In the genomic region with DNA sequence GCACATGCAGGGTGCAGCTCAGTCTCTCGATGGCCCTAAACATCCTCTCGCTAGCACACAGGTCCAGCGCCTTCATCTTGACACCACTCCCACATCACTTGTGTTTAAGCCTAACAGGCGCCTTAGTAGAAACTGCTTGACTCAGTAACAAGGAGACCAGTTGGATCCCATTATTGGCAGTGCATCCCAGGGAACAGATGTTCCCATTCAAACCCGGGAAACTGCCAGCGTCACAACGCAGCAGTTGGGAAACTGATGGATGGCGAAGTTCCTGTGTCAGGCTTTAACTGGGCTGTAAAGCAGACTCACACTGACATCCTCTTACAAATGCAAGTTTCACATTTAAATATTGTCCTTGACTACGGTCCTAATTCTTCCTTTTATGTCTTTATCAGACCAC, we compare ENCODE assay signal across 8 mouse cellular contexts. TPM values are rescaled to one million over a fixed set of nuclear protein-coding genes. Genes with fewer than 3 reads are reported as not detected.
DNase-seq lines count a peak whose midpoint lies in the region; ATAC-seq lines count a peak whose summit lies in the region.

No protein-coding gene starts in this region.

- H3K4me1 ChIP-seq in heart, embryonic 13.5 days = peaks cover 76% of the 10 kb centered on the region
- H3K4me1 ChIP-seq in heart, embryonic 11.5 days (ENCODE audit: control insufficient read depth, insufficient read depth, low read length) = peaks cover 39% of the 10 kb centered on the region
- no peaks in the 10 kb centered on the region; the same call in 1 of the 2 replicates for H3K4me1 ChIP-seq in embryonic facial prominence, embryonic 14.5 days (ENCODE audit: control insufficient read depth, insufficient read depth, low read length)
- H3K4me1 ChIP-seq in intestine, embryonic 16.5 days (ENCODE audit: control insufficient read depth, insufficient read depth, low read length) = peaks cover 7% of the 10 kb centered on the region

- no peak for ATAC-seq in heart, embryonic 13.5 days (ENCODE audit: extremely low read depth, insufficient number of reproducible peaks, low FRiP score, low TSS enrichment)
- no peak for ATAC-seq in heart, embryonic 11.5 days (replicated peaks; ENCODE audit: insufficient number of reproducible peaks, low FRiP score, low TSS enrichment)
- no peak for ATAC-seq in embryonic facial prominence, embryonic 14.5 days (ENCODE audit: low read depth)
- peak; percentile 18; the same call in 1 of the 2 replicates for ATAC-seq in intestine, embryonic 16.5 days

- peak overlapping the region; percentile 54; the same call in 1 of the 2 replicates for H3K27ac ChIP-seq in heart, embryonic 13.5 days (replicated peaks)
- H3K27ac ChIP-seq in heart, embryonic 11.5 days (ENCODE audit: low read depth, low read length) = no peak overlapping the region
- H3K27ac ChIP-seq in embryonic facial prominence, embryonic 14.5 days (replicated peaks; ENCODE audit: low read depth, low read length) = peak overlapping the region; percentile 15; the same call in 1 of the 2 replicates
- no peak overlapping the region; the same call in 1 of the 2 replicates for H3K27ac ChIP-seq in intestine, embryonic 16.5 days (ENCODE audit: low read length)

- DNase-seq in embryonic facial prominence, embryonic 14.5 days (ENCODE audit: low spot score) = peak; percentile 62
- peak; percentile 60 for DNase-seq in lung, postnatal 14 days
- DNase-seq in thymus, postnatal 10 days (ENCODE audit: low spot score in 2 of 2) = no peak
- DNase-seq in cerebellum, adult 18-20 months = no peak
- no peak for DNase-seq in thymus, postnatal 0 days (ENCODE audit: low spot score)

- H3K27me3 ChIP-seq in heart, embryonic 13.5 days (replicated peaks) = no peaks in the 10 kb centered on the region
- no peaks in the 10 kb centered on the region for H3K27me3 ChIP-seq in heart, embryonic 11.5 days (ENCODE audit: control insufficient read depth, insufficient read depth, low read length)
- H3K27me3 ChIP-seq in embryonic facial prominence, embryonic 14.5 days (replicated peaks; ENCODE audit: control insufficient read depth, insufficient read depth, low read length) = no peaks in the 10 kb centered on the region
- no peaks in the 10 kb centered on the region for H3K27me3 ChIP-seq in intestine, embryonic 16.5 days (replicated peaks; ENCODE audit: control insufficient read depth, insufficient read depth, low read length)

- H3K9me3 ChIP-seq in heart, embryonic 13.5 days = no peaks in the 10 kb centered on the region
- H3K9me3 ChIP-seq in heart, embryonic 11.5 days (replicated peaks; ENCODE audit: control insufficient read depth, low read length) = no peaks in the 10 kb centered on the region
- no peaks in the 10 kb centered on the region for H3K9me3 ChIP-seq in embryonic facial prominence, embryonic 14.5 days (ENCODE audit: control insufficient read depth, low read length)
- H3K9me3 ChIP-seq in intestine, embryonic 16.5 days (ENCODE audit: control insufficient read depth, low read length) = no peaks in the 10 kb centered on the region

- H3K4me3 ChIP-seq in heart, embryonic 13.5 days = no peak overlapping the region
- H3K4me3 ChIP-seq in heart, embryonic 11.5 days (ENCODE audit: low read depth, low read length) = no peak overlapping the region
- no peak overlapping the region for H3K4me3 ChIP-seq in embryonic facial prominence, embryonic 14.5 days (ENCODE audit: low read depth, low read length)
- H3K4me3 ChIP-seq in intestine, embryonic 16.5 days (ENCODE audit: low read length) = no peak overlapping the region

- no peak overlapping the region for H3K9ac ChIP-seq in heart, embryonic 13.5 days
- no peak overlapping the region for H3K9ac ChIP-seq in heart, embryonic 11.5 days (ENCODE audit: low read depth, low read length)
- H3K9ac ChIP-seq in embryonic facial prominence, embryonic 14.5 days (ENCODE audit: low read depth, low read length) = no peak overlapping the region
- H3K9ac ChIP-seq in intestine, embryonic 16.5 days (ENCODE audit: low read depth, low read length) = no peak overlapping the region

- peaks cover 10% of the 10 kb centered on the region for H3K36me3 ChIP-seq in heart, embryonic 13.5 days
- H3K36me3 ChIP-seq in heart, embryonic 11.5 days (ENCODE audit: control insufficient read depth, insufficient read depth, low read length) = no peaks in the 10 kb centered on the region
- H3K36me3 ChIP-seq in embryonic facial prominence, embryonic 14.5 days (ENCODE audit: control insufficient read depth, insufficient read depth, low read length) = peaks cover 4% of the 10 kb centered on the region; the same call in 1 of the 2 replicates
- no peaks in the 10 kb centered on the region for H3K36me3 ChIP-seq in intestine, embryonic 16.5 days (ENCODE audit: control insufficient read depth, insufficient read depth, low read length)

- WGBS in heart, embryonic 13.5 days = 68% methylated on average over 9 of the region's 9 CpGs
- WGBS in heart, embryonic 11.5 days (ENCODE audit: insufficient replicate concordance) = 63% methylated on average over 9 of the region's 9 CpGs
- WGBS in embryonic facial prominence, embryonic 14.5 days = 48% methylated on average over 9 of the region's 9 CpGs
- 46% methylated on average over 9 of the region's 9 CpGs for WGBS in intestine, embryonic 16.5 days

- no peak overlapping the region for H3K4me2 ChIP-seq in heart, embryonic 13.5 days
- no peak overlapping the region for H3K4me2 ChIP-seq in heart, embryonic 11.5 days
- H3K4me2 ChIP-seq in embryonic facial prominence, embryonic 14.5 days (ENCODE audit: low read depth, low read length) = no peak overlapping the region
- H3K4me2 ChIP-seq in intestine, embryonic 16.5 days (ENCODE audit: low read depth, low read length) = no peak overlapping the region

RNA-seq across cellular contexts. Expression of gene 2810006K23Rik, which starts 10.0 kb away (rescaled TPM):
- 18.5 and 19.5 TPM in 2 replicates for polyA plus RNA-seq in heart, embryonic 13.5 days (2015; fragmentation: Nextera tagmentation; extraction: Ambion mirVana)
- polyA plus RNA-seq in heart, embryonic 11.5 days (2014; fragmentation: Nextera tagmentation; extraction: Ambion mirVana) = 14.8 and 19.1 TPM in 2 replicates
- 9.3 and 10.4 TPM in 2 replicates for polyA plus RNA-seq in embryonic facial prominence, embryonic 14.5 days (2014; fragmentation: Nextera tagmentation; extraction: Ambion mirVana)
- 13.6 and 14.9 TPM in 2 replicates for polyA plus RNA-seq in intestine, embryonic 16.5 days (2015; fragmentation: Nextera tagmentation; extraction: Ambion mirVana)
- polyA plus RNA-seq in thymus, postnatal 0 days (2015; fragmentation: Nextera tagmentation; extraction: Ambion mirVana) = 11.0 and 11.9 TPM in 2 replicates

RNA-seq across cellular contexts. Expression of gene Mphosph9, which starts 10.1 kb away (rescaled TPM):
- 10.2 and 13.6 TPM in 2 replicates for polyA plus RNA-seq in heart, embryonic 13.5 days (2015; fragmentation: Nextera tagmentation; extraction: Ambion mirVana)
- 11.5 and 15.5 TPM in 2 replicates for polyA plus RNA-seq in heart, embryonic 11.5 days (2014; fragmentation: Nextera tagmentation; extraction: Ambion mirVana)
- 9.3 and 10.2 TPM in 2 replicates for polyA plus RNA-seq in embryonic facial prominence, embryonic 14.5 days (2014; fragmentation: Nextera tagmentation; extraction: Ambion mirVana)
- 5.6 and 6.6 TPM in 2 replicates for polyA plus RNA-seq in intestine, embryonic 16.5 days (2015; fragmentation: Nextera tagmentation; extraction: Ambion mirVana)
- 16.7 and 21.2 TPM in 2 replicates for polyA plus RNA-seq in thymus, postnatal 0 days (2015; fragmentation: Nextera tagmentation; extraction: Ambion mirVana)

RNA-seq across cellular contexts. Expression of gene Cdk2ap1, which starts 25.0 kb away (rescaled TPM):
- polyA plus RNA-seq in heart, embryonic 13.5 days (2015; fragmentation: Nextera tagmentation; extraction: Ambion mirVana) = 20.5 and 23.9 TPM in 2 replicates
- polyA plus RNA-seq in heart, embryonic 11.5 days (2014; fragmentation: Nextera tagmentation; extraction: Ambion mirVana) = 94.3 and 96.8 TPM in 2 replicates
- 62.2 and 69.7 TPM in 2 replicates for polyA plus RNA-seq in embryonic facial prominence, embryonic 14.5 days (2014; fragmentation: Nextera tagmentation; extraction: Ambion mirVana)
- 17.8 and 21.1 TPM in 2 replicates for polyA plus RNA-seq in intestine, embryonic 16.5 days (2015; fragmentation: Nextera tagmentation; extraction: Ambion mirVana)
- polyA plus RNA-seq in thymus, postnatal 0 days (2015; fragmentation: Nextera tagmentation; extraction: Ambion mirVana) = 86.3 and 118 TPM in 2 replicates

Comparison
In these comparisons a context has a peak if more than half of its experiments do, and no peak if none do; other contexts are left out.
1. H3K27ac ChIP-seq: peak in heart, embryonic 13.5 days (single experiment) and embryonic facial prominence, embryonic 14.5 days (single experiment); none in heart, embryonic 11.5 days (single experiment) and intestine, embryonic 16.5 days (single experiment).
2. DNase-seq: peak in embryonic facial prominence, embryonic 14.5 days (single experiment) and lung, postnatal 14 days (single experiment); none in thymus, postnatal 10 days (0 of 2), cerebellum, adult 18-20 months (0 of 2) and thymus, postnatal 0 days (single experiment).